Mouse (Mus musculus) left cerebral cortex, adult 11 months (tissue): ENCODE measurements around the gene 1700056E22Rik.

Experiments used
- DNase-seq: peaks from one replicate; pipeline ENCODE4 v3.0.0; 2022; ENCODE audit warnings: low spot score

1700056E22Rik gene

DNA sequence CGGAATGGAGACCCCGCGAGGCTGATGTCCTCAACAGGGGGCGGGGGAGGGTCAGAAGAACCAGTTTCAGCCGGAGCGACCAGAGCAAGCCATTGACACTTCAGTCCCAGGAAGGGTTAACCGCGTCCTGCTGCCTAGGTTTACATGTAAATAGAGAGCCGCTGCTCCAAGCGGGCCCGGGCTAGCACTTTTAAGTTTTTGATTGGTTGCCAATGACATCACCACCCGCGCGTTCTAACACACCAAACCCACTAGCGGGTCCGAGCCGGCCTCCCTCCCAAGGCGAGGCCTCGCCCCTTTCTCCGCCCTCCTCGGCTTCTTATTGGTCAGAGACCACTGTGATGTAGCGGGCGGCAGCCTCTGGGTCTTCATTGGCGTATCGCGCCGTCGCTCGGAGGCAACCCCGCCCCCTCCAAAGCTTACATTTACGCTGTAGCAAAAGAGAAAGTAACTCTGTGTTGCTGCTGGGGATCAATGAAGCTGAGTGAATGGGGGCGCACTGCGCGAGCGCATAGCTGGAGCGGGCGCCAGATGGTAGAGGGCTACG lies at the start of gene 1700056E22Rik:
TSS of gene 1700056E22Rik (minus strand) at position 291 of the 547 bp plus-strand sequence.
- peak; percentile 97 for DNase-seq

DNA sequence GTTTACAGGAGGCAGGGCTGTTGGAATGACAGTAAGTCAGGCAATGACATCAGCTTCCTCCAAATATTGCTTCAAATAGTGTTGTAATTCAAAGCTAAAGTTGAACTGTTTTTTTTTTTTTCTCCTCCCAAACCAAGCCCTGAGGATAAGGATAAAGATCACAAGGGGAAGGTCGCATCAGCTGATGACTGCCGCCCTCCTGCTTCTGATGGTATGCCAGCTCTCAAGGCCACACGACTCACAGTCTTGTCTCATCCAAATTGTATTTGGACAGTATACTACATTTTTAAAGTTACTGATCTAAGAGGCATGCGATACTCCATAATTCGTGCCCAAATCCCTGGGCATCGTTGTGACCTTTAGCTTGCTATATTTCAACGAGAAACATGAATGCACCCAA lies 49.1 kb upstream of the 1700056E22Rik start:
- no peak for DNase-seq

DNA sequence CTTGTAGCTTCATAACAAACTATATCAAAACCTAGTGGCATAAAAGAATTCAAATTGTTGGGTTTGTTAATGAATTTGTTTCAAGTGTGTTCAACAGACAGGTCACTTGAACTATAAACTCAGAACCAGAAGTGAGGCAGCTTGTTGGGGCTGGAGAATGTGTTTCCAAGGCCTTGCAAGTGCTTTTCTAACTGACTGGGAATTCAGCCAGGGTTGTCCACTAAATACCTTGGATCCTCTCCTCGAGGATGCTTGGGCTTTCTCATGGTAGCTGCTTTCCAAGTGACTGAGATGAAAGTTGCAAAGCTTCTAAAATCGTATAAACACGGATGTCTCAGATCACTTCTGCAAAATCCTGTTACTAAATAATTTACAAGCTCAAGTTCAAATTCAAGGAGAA lies 48.6 kb upstream of the 1700056E22Rik start:
- DNase-seq, result no peak

DNA sequence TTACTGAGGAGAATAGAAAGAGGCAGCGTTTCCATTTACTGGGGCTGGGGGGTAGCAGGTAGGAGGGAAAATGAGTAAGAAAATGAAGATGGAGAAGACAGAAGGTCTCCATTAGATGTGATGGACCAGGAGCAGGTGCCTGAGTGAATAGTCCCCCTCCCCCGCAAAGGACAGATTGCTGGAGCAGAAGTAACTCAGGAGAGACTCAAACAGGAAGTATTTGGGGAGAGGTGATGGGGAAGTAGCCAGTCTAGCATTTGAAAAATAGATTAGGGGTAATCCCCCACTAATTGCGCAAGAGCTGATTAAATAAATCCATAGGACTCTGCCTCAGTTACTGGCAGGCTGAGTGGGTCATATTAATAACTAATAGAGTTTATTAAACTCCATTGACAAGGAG lies 45.2 kb upstream of the 1700056E22Rik start:
- no peak for DNase-seq

- no peak for DNase-seq
Measured at GRCm38 (mm10) chr1:184076756-184077155, 42.7 kb upstream of the 1700056E22Rik start.

- DNase-seq, result no peak
Measured at GRCm38 (mm10) chr1:184076065-184076464, 42.0 kb upstream of the 1700056E22Rik start.

DNA sequence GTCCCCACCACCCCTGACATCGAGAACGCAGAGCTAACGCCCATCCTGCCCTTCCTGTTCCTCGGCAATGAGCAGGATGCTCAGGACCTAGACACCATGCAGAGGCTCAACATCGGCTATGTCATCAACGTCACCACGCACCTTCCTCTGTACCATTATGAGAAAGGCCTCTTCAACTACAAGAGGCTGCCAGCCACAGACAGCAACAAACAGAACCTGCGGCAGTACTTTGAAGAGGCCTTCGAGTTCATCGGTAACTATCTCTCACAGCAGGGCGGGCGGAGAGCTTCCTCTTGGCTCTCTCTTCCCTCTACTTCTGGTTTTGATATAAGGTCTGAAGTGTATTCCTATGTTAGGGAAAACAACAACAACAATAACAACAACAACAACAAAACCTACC lies 34.9 kb upstream of the 1700056E22Rik start:
- DNase-seq, result no peak

GRCm38 (mm10) chr1:184067704-184068558 lies 33.8 kb upstream of the 1700056E22Rik start:
- DNase-seq, result no peak

DNA sequence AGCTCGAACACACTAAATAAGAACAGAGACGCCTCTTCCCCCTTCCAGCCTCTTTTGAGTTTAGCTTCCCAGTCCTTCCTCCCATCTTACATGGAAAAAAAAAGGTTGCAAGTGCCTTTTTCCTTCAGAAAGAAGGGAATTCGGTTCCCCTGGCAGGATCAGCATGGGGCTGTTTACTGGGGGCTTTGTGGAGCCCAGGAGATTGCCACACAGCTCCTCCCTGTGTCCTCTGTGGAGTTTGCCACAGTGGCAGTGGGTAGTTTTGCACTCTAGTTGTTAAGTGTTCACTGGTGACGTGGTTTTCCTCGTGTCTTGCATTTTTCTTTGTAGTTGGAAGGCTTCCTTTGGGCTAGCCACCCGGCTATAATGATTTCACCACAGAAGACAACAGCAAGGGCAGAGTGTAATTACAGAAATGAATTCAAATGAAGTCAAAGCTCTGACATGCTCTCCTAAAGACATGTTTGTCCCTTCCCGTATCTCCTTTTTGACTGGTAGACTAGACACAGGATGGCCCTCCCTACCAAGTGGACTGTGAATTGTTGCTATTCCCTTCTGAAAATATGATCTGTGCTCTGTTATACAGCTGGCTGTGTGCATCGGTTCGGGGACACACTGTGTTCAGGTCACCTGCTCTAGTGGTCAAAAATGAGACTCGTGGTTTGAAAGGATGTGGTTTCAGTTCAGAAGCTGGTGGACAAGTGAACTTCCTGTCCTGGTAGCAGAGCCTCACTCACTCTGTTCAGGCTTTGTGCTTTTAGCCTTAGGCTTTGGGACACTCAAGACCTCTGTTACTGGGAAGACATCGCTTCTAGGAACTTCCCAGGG lies 32.6 kb upstream of the 1700056E22Rik start:
- DNase-seq, result no peak

GRCm38 (mm10) chr1:184065589-184066361 lies 31.7 kb upstream of the 1700056E22Rik start:
- DNase-seq, result peak; percentile 26

- no peak for DNase-seq
Measured at GRCm38 (mm10) chr1:184064306-184064705, 30.2 kb upstream of the 1700056E22Rik start.

GRCm38 (mm10) chr1:184061901-184062300 lies 27.8 kb upstream of the 1700056E22Rik start:
- DNase-seq, result no peak

GRCm38 (mm10) chr1:184060828-184061734 lies 27.0 kb upstream of the 1700056E22Rik start:
- DNase-seq, result no peak

- DNase-seq, result no peak
Measured at GRCm38 (mm10) chr1:184060381-184060780, 26.3 kb upstream of the 1700056E22Rik start.

DNA sequence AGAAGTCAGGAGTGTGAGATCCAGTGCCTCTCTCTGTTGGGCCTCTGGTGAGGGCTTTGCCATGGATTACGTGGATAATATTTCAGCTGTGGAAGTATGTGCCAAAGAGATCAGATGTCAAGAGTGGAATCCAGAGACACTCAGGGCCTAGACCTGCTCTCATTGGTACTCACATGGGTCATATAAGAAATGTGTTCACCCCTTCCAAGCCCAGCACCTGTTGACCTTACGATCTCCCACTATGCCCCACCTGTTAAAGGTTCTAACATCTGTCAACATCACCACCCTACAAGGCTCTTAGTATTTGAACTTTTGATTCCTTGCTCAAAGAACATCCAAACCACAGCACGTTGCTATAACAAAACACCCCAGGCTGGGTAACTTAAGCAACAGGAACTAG lies 25.7 kb upstream of the 1700056E22Rik start:
- DNase-seq, result no peak

GRCm38 (mm10) chr1:184058206-184058605 lies 24.1 kb upstream of the 1700056E22Rik start:
- no peak for DNase-seq

DNA sequence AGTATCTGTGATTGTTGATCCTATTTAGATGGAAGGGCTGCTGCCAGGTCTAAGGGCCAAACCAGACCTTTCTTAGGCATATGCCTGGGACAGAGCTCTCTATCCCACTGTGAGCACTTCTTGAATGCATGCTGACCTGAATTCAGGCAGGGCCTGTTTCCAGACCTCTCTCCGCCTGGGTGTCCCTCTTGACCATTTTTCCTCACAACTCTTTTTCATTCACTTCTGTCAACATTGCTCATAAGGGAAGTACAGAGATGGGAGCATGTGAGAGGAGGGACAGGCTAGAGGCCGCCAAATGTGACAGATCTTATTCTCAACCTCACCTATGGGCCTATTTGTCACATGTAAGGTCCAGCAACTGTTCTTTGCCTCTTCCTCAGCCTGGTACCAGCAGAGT lies 20.1 kb upstream of the 1700056E22Rik start:
- DNase-seq, result no peak

DNA sequence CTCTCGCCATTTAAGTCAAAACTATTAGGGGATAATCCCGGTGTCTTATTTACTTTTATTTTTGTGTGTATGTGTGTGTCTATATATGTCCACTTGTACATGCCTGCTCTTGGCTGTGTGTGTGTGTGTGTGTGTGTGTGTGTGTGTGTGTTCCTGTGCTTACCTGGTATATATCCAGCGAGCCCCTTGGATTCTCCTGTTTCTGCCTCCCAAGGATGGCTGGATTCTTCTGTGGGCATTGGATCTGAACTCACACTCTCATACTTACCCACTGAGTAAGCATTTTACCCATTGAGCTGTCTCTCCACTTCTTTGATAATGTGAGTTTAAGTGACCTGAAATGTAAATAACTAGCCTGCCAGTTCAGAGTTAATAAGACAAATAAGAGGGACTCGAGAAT lies 19.6 kb upstream of the 1700056E22Rik start:
- DNase-seq, result no peak

GRCm38 (mm10) chr1:184053141-184053540 lies 19.0 kb upstream of the 1700056E22Rik start:
- DNase-seq, result no peak

- DNase-seq, result no peak
Measured at GRCm38 (mm10) chr1:184052331-184052730, 18.2 kb upstream of the 1700056E22Rik start.

- DNase-seq, result no peak
Measured at GRCm38 (mm10) chr1:184051824-184052223, 17.7 kb upstream of the 1700056E22Rik start.
